Mouse (Mus musculus) G1E (cell line): ENCODE data around the gene Anks6.

Experiments
- CTCF ChIP-seq: IDR thresholded peaks from 2 replicates; pipeline ENCODE4 v1.5.1; 2012; ENCODE audit warnings: low read depth, low read length, inconsistent platforms, mixed read lengths
- GATA1 ChIP-seq: IDR thresholded peaks from 2 replicates; pipeline ENCODE4 v1.6.1; 2012; ENCODE audit warnings: borderline replicate concordance, low read length, inconsistent platforms, mixed read lengths
- TAL1 ChIP-seq: conservative IDR thresholded peaks from 2 replicates; pipeline ENCODE4 v1.6.1; 2012; ENCODE audit warnings: low read depth, low read length, inconsistent platforms, mixed read lengths

DNA sequence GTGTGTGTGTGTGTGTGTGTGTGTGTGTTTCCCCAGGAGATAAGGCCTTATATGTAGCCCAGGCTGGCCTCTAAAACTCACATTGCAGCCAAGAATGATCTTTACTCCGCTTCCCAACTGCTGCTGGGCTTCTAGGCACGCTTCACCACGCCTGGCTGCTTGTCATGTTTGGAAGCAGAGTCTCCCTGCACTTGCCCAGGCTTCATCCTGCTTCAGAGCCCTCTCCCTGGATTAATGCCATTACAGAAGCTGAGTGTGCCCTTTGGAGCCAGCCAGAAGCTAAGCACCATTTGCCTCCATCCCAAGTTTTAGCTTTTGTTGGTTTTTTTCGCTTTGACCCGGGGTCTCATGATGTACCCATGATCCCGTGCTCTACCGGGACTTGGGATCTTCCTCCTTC lies 31.4 kb upstream of the Anks6 start:
- TF ChIP-seq CTCF (no peak), GATA1 (no peak), TAL1 (no peak)
